Mouse (Mus musculus): Measurements from ENCODE around the gene Tmcc3.

DNA sequence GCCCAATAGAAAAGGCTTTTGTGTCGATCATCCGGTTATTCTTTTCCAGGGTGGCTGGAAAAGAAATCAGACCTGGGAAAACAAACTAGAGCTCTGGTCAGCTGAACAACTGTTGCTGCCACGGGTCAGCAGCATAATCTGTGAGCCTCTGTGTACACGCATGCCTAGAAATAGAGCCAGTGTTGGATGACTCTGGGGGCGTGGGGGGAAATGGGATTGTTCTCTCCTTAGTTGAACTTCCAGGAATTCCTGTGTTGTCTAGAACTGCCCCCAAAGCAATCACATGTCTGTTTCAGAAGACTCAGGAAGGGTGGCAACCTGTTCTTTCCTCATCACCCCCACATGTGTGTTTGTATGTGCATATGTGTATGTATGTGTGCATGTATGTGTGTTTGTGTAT is 121.2 kb downstream of the Tmcc3 start:
- TF ChIP-seq HCFC1 (IDR thresholded peaks at IDR 0.05; ENCODE audit: borderline replicate concordance, insufficient read depth, low read length), result no peak
- TF ChIP-seq CHD2 (IDR thresholded peaks at IDR 0.05; ENCODE audit: low read depth, low read length), result no peak
- TF ChIP-seq ZC3H11A (IDR thresholded peaks at IDR 0.05; ENCODE audit: borderline replicate concordance, low read depth, low read length), result no peak
